Mouse (Mus musculus): ENCODE data around the gene Otud7b. TPM values are rescaled to one million over a fixed set of nuclear protein-coding genes. Genes with fewer than 3 reads are reported as not detected.

Gene Otud7b
- polyA plus RNA-seq, 1 experiment, result 11.6 TPM

GRCm38 (mm10) chr3:96124235-96124634, 19.9 kb downstream of the Otud7b start:
- Histone ChIP-seq H3K27ac (ENCODE audit: control insufficient read depth, insufficient read depth, low read length) (no peak overlapping the region), H3K27me3 (ENCODE audit: control insufficient read depth, insufficient read depth, low read length) (no peaks in the 10 kb centered on the region), H3K36me3 (ENCODE audit: control insufficient read depth, insufficient read depth, low read length) (no peaks in the 10 kb centered on the region), H3K4me1 (replicated peaks; ENCODE audit: control insufficient read depth, insufficient read depth, low read length) (no peaks in the 10 kb centered on the region), H3K4me3 (ENCODE audit: control insufficient read depth, insufficient read depth, low read length) (no peak overlapping the region)
- TF ChIP-seq CTCF (IDR thresholded peaks at IDR 0.05; ENCODE audit: borderline replicate concordance, control insufficient read depth, extremely low read depth, insufficient read depth, low read length, poor library complexity), result no peak
- no peak for TF ChIP-seq POLR2A (IDR thresholded peaks at IDR 0.05; ENCODE audit: control insufficient read depth, extremely low read depth, insufficient read depth, low read length, poor library complexity)
- DNase-seq, result no peak
- WGBS, result 97% methylated on average over 5 of the region's 5 CpGs

DNA sequence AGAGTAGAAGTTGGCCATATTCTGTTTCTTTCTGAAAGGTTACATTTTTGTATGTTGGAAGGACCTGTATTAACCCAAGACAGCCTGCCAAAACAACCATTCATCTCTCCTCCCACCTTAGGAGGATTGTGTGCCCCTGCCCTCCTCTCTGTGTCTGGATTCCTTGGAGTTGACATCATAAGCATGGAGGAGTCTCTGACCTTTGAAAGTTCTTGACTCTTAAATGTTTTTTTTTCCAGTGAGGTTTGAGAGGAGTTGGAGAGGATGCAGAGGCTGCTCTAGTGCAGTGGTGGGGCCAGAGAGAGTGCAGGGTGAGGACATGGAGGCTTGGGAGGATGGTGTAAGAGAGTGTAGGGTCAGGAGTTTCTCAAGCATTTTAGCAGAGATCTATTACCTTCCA, 23.8 kb downstream of the Otud7b start:
- Histone ChIP-seq H3K4me3 (ENCODE audit: control insufficient read depth, insufficient read depth, low read length) (no peak overlapping the region), H3K36me3 (ENCODE audit: control insufficient read depth, insufficient read depth, low read length) (no peaks in the 10 kb centered on the region), H3K27me3 (ENCODE audit: control insufficient read depth, insufficient read depth, low read length) (no peaks in the 10 kb centered on the region), H3K27ac (ENCODE audit: control insufficient read depth, insufficient read depth, low read length) (no peak overlapping the region), H3K4me1 (replicated peaks; ENCODE audit: control insufficient read depth, insufficient read depth, low read length) (no peaks in the 10 kb centered on the region)
- DNase-seq, result no peak
- TF ChIP-seq CTCF (IDR thresholded peaks at IDR 0.05; ENCODE audit: borderline replicate concordance, control insufficient read depth, extremely low read depth, insufficient read depth, low read length, poor library complexity), result no peak
- TF ChIP-seq POLR2A (IDR thresholded peaks at IDR 0.05; ENCODE audit: control insufficient read depth, extremely low read depth, insufficient read depth, low read length, poor library complexity), result no peak

GRCm38 (mm10) chr3:96132478-96132877, 28.2 kb downstream of the Otud7b start:
- TF ChIP-seq CTCF (IDR thresholded peaks at IDR 0.05; ENCODE audit: borderline replicate concordance, control insufficient read depth, extremely low read depth, insufficient read depth, low read length, poor library complexity) (no peak), POLR2A (IDR thresholded peaks at IDR 0.05; ENCODE audit: control insufficient read depth, extremely low read depth, insufficient read depth, low read length, poor library complexity) (no peak)
- WGBS, result 93% methylated on average over 3 of the region's 3 CpGs
- no peak overlapping the region; the same call in 1 of the 2 replicates for H3K27ac ChIP-seq (ENCODE audit: control insufficient read depth, insufficient read depth, low read length)
- H3K27me3 ChIP-seq (ENCODE audit: control insufficient read depth, insufficient read depth, low read length), result no peaks in the 10 kb centered on the region
- no peak for DNase-seq
- 0 out of 2 replicates have a peak, but pooled peaks cover 4% of the 10 kb centered on the region for H3K36me3 ChIP-seq (ENCODE audit: control insufficient read depth, insufficient read depth, low read length)
- H3K4me1 ChIP-seq (replicated peaks; ENCODE audit: control insufficient read depth, insufficient read depth, low read length), result no peaks in the 10 kb centered on the region
- no peak overlapping the region for H3K4me3 ChIP-seq (ENCODE audit: control insufficient read depth, insufficient read depth, low read length)

GRCm38 (mm10) chr3:96133327-96133905, 29.1 kb downstream of the Otud7b start:
- H3K27ac ChIP-seq (ENCODE audit: control insufficient read depth, insufficient read depth, low read length), result no peak overlapping the region
- H3K27me3 ChIP-seq (ENCODE audit: control insufficient read depth, insufficient read depth, low read length), result no peaks in the 10 kb centered on the region
- H3K4me3 ChIP-seq (ENCODE audit: control insufficient read depth, insufficient read depth, low read length), result no peak overlapping the region
- WGBS, result 93% methylated on average over 11 of the region's 11 CpGs
- no peaks in the 10 kb centered on the region for H3K4me1 ChIP-seq (replicated peaks; ENCODE audit: control insufficient read depth, insufficient read depth, low read length)
- DNase-seq, result no peak
- TF ChIP-seq CTCF (IDR thresholded peaks at IDR 0.05; ENCODE audit: borderline replicate concordance, control insufficient read depth, extremely low read depth, insufficient read depth, low read length, poor library complexity), result no peak
- TF ChIP-seq POLR2A (IDR thresholded peaks at IDR 0.05; ENCODE audit: control insufficient read depth, extremely low read depth, insufficient read depth, low read length, poor library complexity), result no peak
- H3K36me3 ChIP-seq (ENCODE audit: control insufficient read depth, insufficient read depth, low read length), result 0 out of 2 replicates have a peak, but pooled peaks cover 4% of the 10 kb centered on the region

GRCm38 (mm10) chr3:96135011-96135410, 30.7 kb downstream of the Otud7b start:
- no peak for DNase-seq
- 90% methylated on average over 3 of the region's 3 CpGs for WGBS
- Histone ChIP-seq H3K4me3 (ENCODE audit: control insufficient read depth, insufficient read depth, low read length) (no peak overlapping the region), H3K27ac (ENCODE audit: control insufficient read depth, insufficient read depth, low read length) (no peak overlapping the region), H3K27me3 (ENCODE audit: control insufficient read depth, insufficient read depth, low read length) (no peaks in the 10 kb centered on the region), H3K36me3 (ENCODE audit: control insufficient read depth, insufficient read depth, low read length) (peaks cover 4% of the 10 kb centered on the region; the same call in 1 of the 2 replicates), H3K4me1 (replicated peaks; ENCODE audit: control insufficient read depth, insufficient read depth, low read length) (no peaks in the 10 kb centered on the region)
- TF ChIP-seq CTCF (IDR thresholded peaks at IDR 0.05; ENCODE audit: borderline replicate concordance, control insufficient read depth, extremely low read depth, insufficient read depth, low read length, poor library complexity) (no peak), POLR2A (IDR thresholded peaks at IDR 0.05; ENCODE audit: control insufficient read depth, extremely low read depth, insufficient read depth, low read length, poor library complexity) (no peak)

GRCm38 (mm10) chr3:96147950-96148349, 43.6 kb downstream of the Otud7b start:
- peak; percentile 53 for DNase-seq
- H3K27me3 ChIP-seq (ENCODE audit: control insufficient read depth, insufficient read depth, low read length), result no peaks in the 10 kb centered on the region

More at GRCm38 (mm10) chr3:96147950-96148349, 43.6 kb downstream of the Otud7b start:
- no peak for TF ChIP-seq POLR2A (IDR thresholded peaks at IDR 0.05; ENCODE audit: control insufficient read depth, extremely low read depth, insufficient read depth, low read length, poor library complexity)
- TF ChIP-seq CTCF (IDR thresholded peaks at IDR 0.05; ENCODE audit: borderline replicate concordance, control insufficient read depth, extremely low read depth, insufficient read depth, low read length, poor library complexity), result no peak
- H3K36me3 ChIP-seq (ENCODE audit: control insufficient read depth, insufficient read depth, low read length), result peaks cover 20% of the 10 kb centered on the region; the same call in 1 of the 2 replicates
- no peak overlapping the region for H3K4me3 ChIP-seq (ENCODE audit: control insufficient read depth, insufficient read depth, low read length)
- H3K27ac ChIP-seq (ENCODE audit: control insufficient read depth, insufficient read depth, low read length), result no peak overlapping the region
- WGBS, result 9% methylated on average over 5 of the region's 5 CpGs
- no peaks in the 10 kb centered on the region for H3K4me1 ChIP-seq (replicated peaks; ENCODE audit: control insufficient read depth, insufficient read depth, low read length)

Data from thymus, adult 2 months (tissue).